Mouse (Mus musculus) limb, embryonic 12.5 days (tissue): Measurements from ENCODE around the gene Paxx. TPM values are rescaled to one million over a fixed set of nuclear protein-coding genes. Genes with fewer than 3 reads are reported as not detected.

Experiments
- ATAC-seq: fragments of 200-750 bp; cut with Nextera tagmentation; 2 replicates; pipeline ENCODE4 v1.8.0; 2017; ENCODE audit warnings: low read depth, moderate TSS enrichment; ENCODE audit not compliant: insufficient number of reproducible peaks, insufficient read depth, low FRiP score, low TSS enrichment
- H3K27ac ChIP-seq: fragments of 300-500 bp; sonication (generic); 2 replicates; pipeline ENCODE4 v1.5.1; 2016; ENCODE audit warnings: mild to moderate bottlenecking, moderate library complexity
- H3K27me3 ChIP-seq: fragments of 300-500 bp; sonication (generic); 2 replicates; pipeline ENCODE4 v1.6.1; 2016; ENCODE audit warnings: mild to moderate bottlenecking, moderate library complexity
- H3K36me3 ChIP-seq: fragments of 300-500 bp; sonication (generic); 2 replicates; pipeline ENCODE4 v1.6.1; 2016; ENCODE audit warnings: mild to moderate bottlenecking, moderate library complexity
- H3K4me1 ChIP-seq: fragments of 300-500 bp; sonication (generic); replicated peaks from 2 replicates; pipeline ENCODE4 v1.6.1; 2016
- H3K4me2 ChIP-seq: fragments of 300-500 bp; sonication (generic); 2 replicates; pipeline ENCODE4 v1.6.1; 2016; ENCODE audit warnings: mild to moderate bottlenecking, moderate library complexity
- H3K4me3 ChIP-seq: fragments of 300-500 bp; sonication (generic); replicated peaks from 2 replicates; pipeline ENCODE4 v1.5.1; 2016; ENCODE audit warnings: mild to moderate bottlenecking
- H3K9ac ChIP-seq: fragments of 300-500 bp; sonication (generic); replicated peaks from 2 replicates; pipeline ENCODE4 v1.6.1; 2016; ENCODE audit warnings: mild to moderate bottlenecking, moderate library complexity
- H3K9me3 ChIP-seq: fragments of 300-500 bp; sonication (generic); 2 replicates; pipeline ENCODE4 v1.6.1; 2016; ENCODE audit warnings: mild to moderate bottlenecking, moderate library complexity
- WGBS: fragments of 180-500 bp; shearing (Covaris S2); methylation state at CpG from one replicate; pipeline ENCODE4 v1.1.7; 2016; 5-methylcytosine and 5-hydroxymethylcytosine counted together
- polyA plus RNA-seq: library from polyadenylated mRNA; unstranded; fragments of >200 nt; fragmentation: Nextera tagmentation; extraction: Ambion mirVana; gene quantifications from 2 replicates; pipeline ENCODE4 v1.2.1, GENCODE M21; 2016

Paxx gene
- polyA plus RNA-seq: 23.2 and 23.6 TPM in 2 replicates

DNA sequence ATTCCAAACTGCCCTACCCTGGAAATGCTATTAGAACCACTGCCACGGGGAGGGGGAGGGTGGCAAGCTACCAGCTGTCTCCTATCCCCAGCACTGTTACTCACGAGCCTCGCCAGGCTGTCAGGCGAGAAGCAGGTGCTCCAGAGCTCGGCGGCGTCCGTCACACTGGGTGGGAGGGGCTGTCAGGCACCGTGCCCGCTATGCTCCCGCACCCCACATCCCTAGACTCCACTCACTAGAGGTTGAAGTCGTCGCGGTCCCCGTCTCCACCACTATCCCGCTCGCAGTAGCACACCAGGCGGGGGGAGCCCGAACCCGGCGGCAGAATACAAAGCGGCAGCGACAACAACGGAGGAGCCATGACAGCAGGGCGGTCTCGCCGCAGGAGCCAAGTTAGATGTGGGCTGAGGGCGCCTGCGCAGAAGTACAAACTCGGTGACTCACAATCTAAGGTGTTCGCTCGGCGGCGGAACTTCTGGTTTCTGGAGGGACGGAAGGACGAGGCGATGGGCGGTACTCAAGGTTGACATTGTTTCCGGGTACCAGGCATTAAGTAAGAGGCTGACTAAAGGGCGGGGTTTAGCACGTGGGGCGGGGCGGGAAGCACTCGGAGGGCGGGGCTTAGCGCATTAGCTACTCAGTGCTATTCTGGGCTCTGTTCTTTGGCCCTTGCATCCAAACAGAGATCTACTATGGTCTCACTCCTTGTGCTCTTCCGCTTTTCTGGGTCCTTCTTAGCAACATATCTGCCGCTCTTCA lies at the start of gene Paxx:
TSS of gene Paxx (minus strand) at position 544 of the 759 bp plus-strand sequence.
- peak; percentile 83 for ATAC-seq
- no peaks in the 10 kb centered on the region for H3K9me3 ChIP-seq
- peaks cover 23% of the 10 kb centered on the region for H3K4me1 ChIP-seq
- H3K4me2 ChIP-seq: peak within 1 kb of the TSS; percentile 82
- H3K27me3 ChIP-seq: no peaks in the 10 kb centered on the region
- peak within 1 kb of the TSS; percentile 86 for H3K27ac ChIP-seq
- peaks cover 11% of the 10 kb centered on the region for H3K36me3 ChIP-seq
- H3K9ac ChIP-seq: peak within 1 kb of the TSS; percentile 64
- H3K4me3 ChIP-seq: peak within 1 kb of the TSS; percentile 75
- 1% methylated on average over 48 of the region's 48 CpGs for whole genome bisulfite sequencing

DNA sequence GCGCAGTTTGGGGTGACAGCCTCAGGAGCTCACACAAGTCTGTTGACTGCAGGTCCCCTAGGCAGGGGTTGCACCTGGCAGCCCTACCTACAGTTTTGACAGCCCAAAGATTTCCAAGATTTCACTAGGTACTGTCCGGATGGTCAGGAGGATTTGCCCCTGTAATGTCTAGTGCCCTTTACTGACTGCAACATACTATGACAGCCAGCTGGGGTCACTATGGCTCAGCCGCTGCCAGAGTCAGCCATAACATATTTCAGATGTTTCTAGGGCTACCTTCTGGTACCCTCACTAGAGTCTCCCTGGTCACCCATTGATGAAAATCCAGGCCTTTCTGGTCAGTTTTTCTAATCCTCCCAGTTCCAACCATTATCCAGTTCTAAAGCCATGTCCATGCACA lies 49.0 kb upstream of the Paxx start:
- Histone ChIP-seq H3K4me1 (0 out of 2 replicates have a peak, but pooled peaks cover 2% of the 10 kb centered on the region), H3K4me3 (no peak overlapping the region), H3K27me3 (no peaks in the 10 kb centered on the region), H3K9me3 (no peaks in the 10 kb centered on the region), H3K27ac (no peak overlapping the region), H3K4me2 (no peak overlapping the region), H3K36me3 (peaks cover 7% of the 10 kb centered on the region), H3K9ac (no peak overlapping the region)
- 66% methylated on average over 3 of the region's 3 CpGs for WGBS
- ATAC-seq: no peak

DNA sequence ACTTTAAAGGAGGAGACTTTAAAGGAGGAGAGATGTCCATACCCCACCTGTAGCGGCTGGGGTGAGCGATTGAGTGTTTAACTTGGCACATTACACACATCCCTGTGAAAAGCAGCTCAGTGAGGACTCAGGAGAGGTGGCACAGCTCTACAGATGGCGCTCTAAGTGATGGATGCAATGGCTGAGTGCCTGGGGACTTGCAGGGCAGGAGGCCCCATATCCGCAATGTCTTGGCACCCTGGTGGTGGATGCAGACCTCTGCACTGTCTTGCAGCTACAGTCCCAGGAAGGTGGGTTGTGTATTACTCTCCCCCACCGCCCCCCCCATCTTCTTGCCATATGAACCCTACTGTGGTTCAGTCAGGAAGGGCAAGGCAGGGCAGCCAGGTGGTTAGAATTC lies 46.1 kb upstream of the Paxx start:
- no peak for ATAC-seq
- Histone ChIP-seq H3K36me3 (peaks cover 33% of the 10 kb centered on the region), H3K27me3 (no peaks in the 10 kb centered on the region), H3K4me2 (no peak overlapping the region), H3K27ac (no peak overlapping the region), H3K9ac (no peak overlapping the region), H3K9me3 (no peaks in the 10 kb centered on the region), H3K4me1 (peaks cover 5% of the 10 kb centered on the region), H3K4me3 (no peak overlapping the region)
- 35% methylated on average over 5 of the region's 5 CpGs for WGBS

DNA sequence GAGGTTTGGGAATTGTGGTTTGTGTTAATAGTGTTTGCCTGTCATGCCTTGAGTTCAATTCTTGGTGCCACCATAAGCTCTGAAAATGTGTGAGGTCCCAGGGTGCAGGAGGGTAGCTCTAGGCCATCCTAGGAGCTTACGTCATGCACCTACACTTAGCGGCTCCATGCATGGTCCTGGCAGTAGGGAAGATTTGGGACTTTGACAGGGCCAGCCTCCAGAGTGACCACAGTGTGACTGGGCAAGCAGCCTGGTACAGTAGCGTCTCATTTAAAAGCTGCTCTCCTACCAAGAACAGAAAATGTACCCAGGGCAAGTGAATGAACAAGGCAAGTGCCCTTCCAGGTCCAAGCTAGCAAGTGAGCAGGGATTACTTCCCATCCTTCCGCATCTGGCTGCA lies 45.0 kb upstream of the Paxx start:
- Histone ChIP-seq H3K9ac (no peak overlapping the region), H3K4me3 (no peak overlapping the region), H3K27me3 (no peaks in the 10 kb centered on the region), H3K9me3 (no peaks in the 10 kb centered on the region), H3K4me1 (peaks cover 12% of the 10 kb centered on the region), H3K4me2 (no peak overlapping the region), H3K27ac (no peak overlapping the region), H3K36me3 (peaks cover 33% of the 10 kb centered on the region)
- no peak for ATAC-seq
- WGBS: 89% methylated on average over 4 of the region's 4 CpGs

DNA sequence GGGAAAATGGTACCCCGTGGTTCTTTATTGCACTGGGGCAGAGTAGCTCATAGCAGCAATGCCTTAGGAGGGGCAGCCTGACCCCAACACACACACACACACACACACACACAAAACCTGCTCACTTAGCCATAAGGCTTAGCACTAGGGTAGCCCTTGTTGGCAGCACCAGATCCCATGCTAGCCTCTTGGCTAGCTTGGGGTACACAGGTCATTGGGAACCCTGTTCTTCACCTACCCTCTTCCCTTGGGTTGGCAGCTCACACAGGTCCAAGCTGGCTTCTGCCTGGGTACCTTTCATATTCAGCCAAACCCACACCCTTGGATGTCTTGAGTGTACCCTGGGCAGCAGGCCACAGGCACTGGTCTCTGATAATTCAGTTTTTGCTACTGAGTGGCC lies 44.1 kb upstream of the Paxx start:
- 73% methylated on average over 1 of the region's 1 CpGs for WGBS
- peaks cover 33% of the 10 kb centered on the region for H3K36me3 ChIP-seq
- no peak overlapping the region for H3K9ac ChIP-seq
- no peak overlapping the region for H3K4me2 ChIP-seq
- no peak for ATAC-seq
- no peaks in the 10 kb centered on the region for H3K27me3 ChIP-seq
- no peaks in the 10 kb centered on the region for H3K9me3 ChIP-seq
- no peak overlapping the region for H3K27ac ChIP-seq
- no peak overlapping the region for H3K4me3 ChIP-seq
- peaks cover 15% of the 10 kb centered on the region for H3K4me1 ChIP-seq

DNA sequence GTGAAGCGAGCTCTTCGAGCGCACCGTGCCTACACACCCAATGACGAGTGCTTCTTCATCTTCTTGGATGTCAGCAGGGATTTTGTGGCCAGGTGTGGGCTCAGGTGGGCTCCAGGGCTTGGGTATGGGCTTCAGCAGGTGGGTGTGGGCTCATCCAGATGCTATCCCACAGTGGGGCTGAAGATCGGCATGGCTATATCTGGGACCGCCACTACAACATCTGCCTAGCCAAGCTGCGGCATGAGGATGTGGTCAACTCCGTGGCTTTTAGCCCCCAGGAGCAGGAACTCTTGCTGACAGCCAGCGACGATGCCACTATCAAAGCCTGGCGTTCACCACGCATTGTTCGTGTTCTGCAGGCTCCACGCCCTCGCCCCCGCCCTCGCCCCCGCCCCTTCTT lies 43.6 kb upstream of the Paxx start:
- Histone ChIP-seq H3K4me1 (peaks cover 15% of the 10 kb centered on the region), H3K27me3 (no peaks in the 10 kb centered on the region), H3K9me3 (no peaks in the 10 kb centered on the region), H3K36me3 (peaks cover 33% of the 10 kb centered on the region), H3K4me3 (no peak overlapping the region), H3K4me2 (no peak overlapping the region), H3K27ac (no peak overlapping the region), H3K9ac (no peak overlapping the region)
- ATAC-seq: no peak
- 94% methylated on average over 19 of the region's 19 CpGs for WGBS

DNA sequence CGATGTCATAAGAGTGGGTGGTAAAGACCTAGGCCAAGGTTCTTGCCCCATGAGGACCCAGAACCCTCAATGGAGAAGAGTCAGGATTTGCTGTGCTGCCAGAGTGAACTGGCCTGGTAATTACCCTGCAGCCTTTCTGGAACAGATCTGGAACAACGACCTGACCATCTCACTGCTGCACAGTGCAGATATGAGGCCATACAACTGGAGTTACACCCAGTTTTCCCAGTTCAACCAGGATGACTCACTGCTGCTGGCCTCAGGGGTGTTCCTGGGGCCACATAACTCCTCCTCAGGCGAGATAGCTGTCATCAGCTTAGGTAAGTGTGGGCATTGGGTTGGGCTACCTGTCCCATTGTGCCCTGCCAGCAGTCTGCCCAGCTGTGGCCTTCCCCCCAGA lies 41.8 kb upstream of the Paxx start:
- Histone ChIP-seq H3K27ac (no peak overlapping the region), H3K27me3 (no peaks in the 10 kb centered on the region), H3K4me2 (no peak overlapping the region), H3K9ac (no peak overlapping the region), H3K9me3 (no peaks in the 10 kb centered on the region), H3K36me3 (peaks cover 33% of the 10 kb centered on the region), H3K4me3 (no peak overlapping the region), H3K4me1 (peaks cover 17% of the 10 kb centered on the region)
- WGBS: 80% methylated on average over 3 of the region's 3 CpGs
- no peak for ATAC-seq

DNA sequence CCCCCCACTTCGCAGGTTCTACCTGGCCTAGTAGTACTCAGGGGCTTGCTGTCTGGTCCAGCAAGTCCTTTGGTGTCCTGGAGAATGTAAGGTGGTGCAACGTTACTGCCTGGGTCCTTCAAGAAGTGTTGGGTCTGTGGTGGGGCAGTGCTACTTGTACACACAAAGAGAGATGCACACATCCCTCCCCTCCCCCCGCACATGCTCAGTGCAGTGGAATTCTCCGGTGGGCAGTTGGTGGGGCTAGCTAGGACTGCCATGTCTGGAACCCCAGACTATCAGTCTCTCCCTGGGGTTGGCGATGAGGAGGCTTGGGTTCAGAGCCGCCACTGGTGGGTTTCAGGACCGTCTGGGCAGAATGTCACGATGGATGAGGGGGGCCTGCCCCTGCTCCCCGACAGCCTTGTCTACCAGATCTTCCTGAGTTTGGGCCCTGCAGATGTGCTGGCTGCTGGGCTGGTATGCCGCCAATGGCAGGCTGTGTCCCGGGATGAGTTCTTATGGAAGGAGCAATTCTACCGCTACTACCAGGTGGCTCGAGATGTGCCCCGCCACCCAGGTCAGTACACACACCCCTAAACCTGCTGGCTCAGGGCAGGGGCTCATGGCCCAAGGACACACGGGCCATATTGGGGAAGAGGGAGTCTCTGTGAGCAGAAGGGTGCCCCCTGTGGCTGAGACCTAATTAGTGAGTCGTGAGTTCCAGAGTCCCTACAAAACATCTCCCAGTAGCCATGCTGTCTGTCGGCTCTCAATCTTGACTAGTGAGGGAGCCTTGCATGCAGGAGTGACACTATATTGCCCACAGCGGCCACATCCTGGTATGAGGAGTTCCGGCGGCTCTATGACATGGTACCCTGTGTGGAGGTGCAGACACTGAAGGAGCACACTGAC lies 40.9 kb upstream of the Paxx start, which contains the start of gene C8g:
TSS of gene C8g (minus strand) at position 127 of the 894 bp plus-strand sequence.
- Histone ChIP-seq H3K36me3 (peaks cover 33% of the 10 kb centered on the region), H3K27ac (peak within 1 kb of the TSS; percentile 60; the same call in 1 of the 2 replicates), H3K27me3 (no peaks in the 10 kb centered on the region), H3K9me3 (no peaks in the 10 kb centered on the region), H3K4me3 (peak within 1 kb of the TSS; percentile 83), H3K4me2 (peak within 1 kb of the TSS; percentile 92), H3K9ac (peak within 1 kb of the TSS; percentile 92), H3K4me1 (peaks cover 15% of the 10 kb centered on the region)
- WGBS: 77% methylated on average over 20 of the region's 20 CpGs
- no peak for ATAC-seq

DNA sequence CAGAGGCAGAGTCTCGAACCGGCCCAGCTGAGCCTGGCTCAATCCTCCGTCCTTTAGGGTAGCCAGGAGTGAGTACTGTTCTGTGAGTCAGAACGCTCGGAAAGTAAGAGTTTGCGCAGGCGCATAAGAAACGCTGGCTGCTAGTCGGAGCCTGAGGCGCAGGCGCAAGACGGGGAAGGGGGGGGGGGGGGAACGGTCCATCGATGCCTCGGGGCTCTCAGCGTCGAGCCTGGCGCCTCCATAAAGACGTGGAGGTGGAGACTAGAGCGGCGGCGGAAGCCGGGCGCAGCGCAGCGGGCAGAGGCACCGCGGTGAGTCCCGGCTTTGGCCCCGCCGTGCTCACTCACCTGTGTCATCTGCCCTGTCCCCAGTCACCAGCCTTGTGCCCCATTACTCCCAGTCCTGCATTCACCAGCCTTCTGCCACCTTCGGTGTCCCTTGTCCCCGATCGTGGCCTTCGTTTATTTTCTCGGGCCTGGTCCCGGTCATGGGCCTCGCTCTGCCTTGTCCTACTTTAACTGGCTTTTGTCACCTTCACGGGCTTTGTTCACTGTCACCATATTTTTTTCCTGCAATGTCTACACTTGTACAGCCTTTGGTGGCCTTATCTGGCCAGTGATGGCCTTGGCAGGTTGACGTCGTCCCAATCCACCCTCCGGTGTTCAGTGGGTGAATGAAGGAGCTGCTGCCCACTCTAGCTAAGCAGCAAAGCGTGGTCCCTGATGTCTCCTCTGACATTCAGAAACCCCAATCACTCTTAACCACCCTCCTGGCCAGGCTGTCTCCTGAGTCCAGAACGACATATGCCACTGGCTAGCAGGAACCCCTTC lies 39.9 kb upstream of the Paxx start, which contains the start of gene Fbxw5:
TSS of gene Fbxw5 (plus strand) at position 175 of the 830 bp plus-strand sequence.
- Histone ChIP-seq H3K36me3 (peaks cover 33% of the 10 kb centered on the region), H3K27ac (peak within 1 kb of the TSS; percentile 60; the same call in 1 of the 2 replicates), H3K4me1 (peaks cover 15% of the 10 kb centered on the region), H3K9me3 (no peaks in the 10 kb centered on the region), H3K27me3 (no peaks in the 10 kb centered on the region), H3K4me2 (peak within 1 kb of the TSS; percentile 92), H3K9ac (peak within 1 kb of the TSS; percentile 92), H3K4me3 (peak within 1 kb of the TSS; percentile 83)
- WGBS: 2% methylated on average over 42 of the region's 44 CpGs
- peak; percentile 74 for ATAC-seq

DNA sequence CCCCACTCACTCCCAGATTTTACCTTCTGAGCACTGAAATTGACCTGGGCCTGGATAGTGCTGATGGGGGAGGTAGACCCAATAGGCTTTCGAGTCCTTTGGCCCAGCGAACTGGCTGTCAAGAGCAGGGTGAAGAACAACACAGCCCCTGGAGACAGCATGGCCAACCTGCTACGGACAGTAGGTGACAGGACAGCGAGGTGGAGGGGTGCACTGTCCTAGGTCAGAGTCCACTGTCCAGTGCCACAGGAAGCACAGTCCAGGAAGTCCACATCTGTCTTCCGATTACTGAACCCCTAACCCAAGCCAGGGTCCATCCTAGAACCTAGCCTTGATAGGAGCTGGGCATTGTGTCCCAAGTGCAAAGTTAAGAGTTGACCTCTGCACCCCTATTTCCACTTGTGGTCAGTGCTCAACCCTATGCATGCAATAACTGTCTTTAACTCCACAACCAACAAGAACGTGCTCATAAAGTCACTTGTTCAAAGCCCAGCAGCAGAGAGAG lies 39.2 kb upstream of the Paxx start:
- no peaks in the 10 kb centered on the region for H3K27me3 ChIP-seq
- no peaks in the 10 kb centered on the region for H3K9me3 ChIP-seq
- H3K4me1 ChIP-seq: peaks cover 15% of the 10 kb centered on the region
- peaks cover 28% of the 10 kb centered on the region for H3K36me3 ChIP-seq
- peak overlapping the region; percentile 92 for H3K4me2 ChIP-seq
- 68% methylated on average over 6 of the region's 6 CpGs for WGBS
- peak; percentile 45; the same call in 1 of the 2 replicates for ATAC-seq
- H3K4me3 ChIP-seq: peak overlapping the region; percentile 83
- peak overlapping the region; percentile 44; the same call in 1 of the 2 replicates for H3K9ac ChIP-seq
- peak overlapping the region; percentile 42; the same call in 1 of the 2 replicates for H3K27ac ChIP-seq
